Mouse (Mus musculus) midbrain, embryonic 14.5 days (tissue): Measurements from ENCODE around the gene Dolpp1. TPM values are rescaled to one million over a fixed set of nuclear protein-coding genes. Genes with fewer than 3 reads are reported as not detected.
A peak's percentile ranks its signal among the peaks of the same experiment; 100 is the strongest.

Experiments used
- ATAC-seq: fragments of 200-750 bp; cut with Nextera tagmentation; 2 replicates; pipeline ENCODE4 v1.8.0; 2017; ENCODE audit warnings: moderate number of reproducible peaks, moderate library complexity; ENCODE audit not compliant: low FRiP score, low TSS enrichment
- DNase-seq: peaks from one replicate; pipeline ENCODE4 v3.0.0-alpha.2; 2015
- H3K27ac ChIP-seq: fragments of 300-500 bp; sonication (generic); replicated peaks from 2 replicates; pipeline ENCODE4 v1.5.1; 2014; ENCODE audit warnings: mild to moderate bottlenecking, low read depth, low read length, moderate library complexity
- H3K27me3 ChIP-seq: fragments of 300-500 bp; sonication (generic); 2 replicates; pipeline ENCODE4 v1.6.1; 2014; ENCODE audit warnings: low read length, control low read depth, mixed read lengths; ENCODE audit not compliant: control insufficient read depth, insufficient read depth
- H3K36me3 ChIP-seq: fragments of 300-500 bp; sonication (generic); 2 replicates; pipeline ENCODE4 v1.6.1; 2014; ENCODE audit warnings: low read length, control low read depth; ENCODE audit not compliant: control insufficient read depth, insufficient read depth
- H3K4me1 ChIP-seq: fragments of 300-500 bp; sonication (generic); 2 replicates; pipeline ENCODE4 v1.6.1; 2014; ENCODE audit warnings: mild to moderate bottlenecking, antibody characterized with exemption, low read length, control low read depth; ENCODE audit not compliant: control insufficient read depth, insufficient read depth
- H3K4me2 ChIP-seq: fragments of 300-500 bp; sonication (generic); 2 replicates; pipeline ENCODE4 v1.6.1; 2014; ENCODE audit warnings: mild to moderate bottlenecking, low read length, moderate library complexity
- H3K4me3 ChIP-seq: fragments of 300-500 bp; sonication (generic); replicated peaks from 2 replicates; pipeline ENCODE4 v1.5.1; 2014; ENCODE audit warnings: low read depth, low read length
- H3K9ac ChIP-seq: fragments of 300-500 bp; sonication (generic); replicated peaks from 2 replicates; pipeline ENCODE4 v1.6.1; 2014; ENCODE audit warnings: mild to moderate bottlenecking, low read length, moderate library complexity
- H3K9me3 ChIP-seq: fragments of 300-500 bp; sonication (generic); 2 replicates; pipeline ENCODE4 v1.6.1; 2016; ENCODE audit warnings: low read length, control low read depth, mixed read lengths; ENCODE audit not compliant: control insufficient read depth
- WGBS: fragments of 180-500 bp; shearing (Covaris S2); extraction: QIAGEN DNeasy Blood & Tissue Kit; methylation state at CpG from one replicate; pipeline ENCODE4 v1.1.7; 2014; 5-methylcytosine and 5-hydroxymethylcytosine counted together
- polyA plus RNA-seq: library from polyadenylated mRNA; unstranded; fragments of >200 nt; fragmentation: Nextera tagmentation; extraction: Ambion mirVana; gene quantifications from 2 replicates; pipeline ENCODE4 v1.2.1, GENCODE M21; 2014

Gene Dolpp1
- 56.3 and 57.2 TPM in 2 replicates for polyA plus RNA-seq

DNA sequence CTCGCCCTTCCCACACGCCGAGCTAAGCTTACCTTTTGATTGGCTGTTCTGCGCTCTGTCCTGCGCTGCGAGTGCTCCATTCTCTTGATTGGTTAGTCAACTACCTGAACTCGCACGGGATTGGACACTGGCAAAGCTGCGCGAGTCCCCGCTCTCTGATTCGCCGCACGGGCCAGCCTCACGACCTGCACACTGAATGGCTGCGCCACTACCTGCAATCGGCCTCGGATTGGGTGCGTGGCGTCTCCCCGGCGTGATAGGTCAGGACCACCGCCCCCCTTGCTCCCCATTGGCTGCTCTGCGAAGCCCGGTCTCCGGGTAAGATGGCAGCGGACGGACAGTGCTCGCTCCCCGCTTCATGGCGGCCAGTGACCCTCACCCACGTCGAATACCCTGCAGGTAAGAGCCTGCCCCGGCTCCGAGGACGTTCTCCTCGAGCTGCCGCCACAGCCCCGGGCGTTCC is at the start of gene Dolpp1:
Gene Dolpp1 (plus strand): TSS at position 141 of the 463 bp plus-strand sequence.
- peak within 1 kb of the TSS; percentile 98 for H3K4me2 ChIP-seq
- DNase-seq (peak; percentile 98), ATAC-seq (peak; percentile 98)
- WGBS = under 1% methylated on average over 40 of the region's 40 CpGs
- H3K4me1 ChIP-seq = peaks cover 12% of the 10 kb centered on the region
- peak within 1 kb of the TSS; percentile 93 for H3K27ac ChIP-seq
- no peaks in the 10 kb centered on the region for H3K27me3 ChIP-seq
- peak within 1 kb of the TSS; percentile 72 for H3K9ac ChIP-seq
- H3K9me3 ChIP-seq = no peaks in the 10 kb centered on the region
- peak within 1 kb of the TSS; percentile 82 for H3K4me3 ChIP-seq
- peaks cover 21% of the 10 kb centered on the region for H3K36me3 ChIP-seq

DNA sequence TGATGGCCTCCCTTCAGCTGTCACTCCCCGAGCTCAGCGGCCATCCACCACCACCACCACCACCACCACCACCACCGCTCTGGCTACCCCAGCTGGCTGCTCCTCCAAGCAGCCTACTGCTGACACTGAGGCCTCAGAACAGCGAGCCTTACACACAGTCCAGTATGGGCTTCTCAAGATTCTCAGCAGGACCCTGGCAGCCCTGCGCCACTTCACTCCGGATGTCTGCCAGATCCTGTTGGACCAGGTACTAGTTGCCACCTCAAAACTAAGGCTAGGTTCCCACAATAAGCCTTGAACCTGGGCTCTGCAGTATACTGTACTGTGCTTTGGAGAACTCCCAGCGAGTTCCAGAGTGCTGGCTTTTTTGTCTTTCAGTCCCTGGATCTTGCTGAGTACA is 49.5 kb upstream of the Dolpp1 start:
- no peaks in the 10 kb centered on the region for H3K4me1 ChIP-seq
- H3K27me3 ChIP-seq = no peaks in the 10 kb centered on the region
- H3K9ac ChIP-seq = no peak overlapping the region
- H3K36me3 ChIP-seq = peaks cover 97% of the 10 kb centered on the region
- 94% methylated on average over 7 of the region's 7 CpGs for WGBS
- ATAC-seq (no peak), DNase-seq (no peak)
- H3K27ac ChIP-seq = no peak overlapping the region
- H3K4me3 ChIP-seq = no peak overlapping the region
- H3K9me3 ChIP-seq = no peaks in the 10 kb centered on the region
- no peak overlapping the region for H3K4me2 ChIP-seq

DNA sequence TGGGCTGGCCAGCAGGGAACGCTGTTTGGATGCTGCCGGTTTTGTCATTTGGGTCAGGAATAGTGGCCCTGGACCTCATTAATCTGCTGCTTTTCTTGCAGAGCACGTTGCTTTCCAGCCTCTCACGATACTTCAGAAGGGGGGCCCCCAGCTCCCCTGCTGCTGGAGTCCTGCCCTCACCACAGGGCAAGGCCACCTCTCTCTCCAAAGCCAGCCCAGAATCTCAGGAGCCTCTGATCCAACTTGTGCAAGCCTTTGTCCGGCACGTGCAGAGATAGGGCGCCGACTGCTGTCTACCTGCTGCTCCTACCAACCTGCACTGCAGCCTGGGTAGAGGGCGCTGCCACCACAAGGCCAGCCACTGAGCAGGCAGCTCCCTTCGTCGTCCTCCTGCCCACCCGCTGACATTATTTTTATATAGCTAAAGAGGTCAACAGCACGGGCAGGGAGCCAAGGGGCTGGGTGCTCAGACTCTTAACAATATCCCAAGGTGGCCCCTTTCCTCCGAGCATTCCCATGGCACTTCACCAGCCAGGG is 48.4 kb upstream of the Dolpp1 start:
- DNase-seq = peak; percentile 11

DNA sequence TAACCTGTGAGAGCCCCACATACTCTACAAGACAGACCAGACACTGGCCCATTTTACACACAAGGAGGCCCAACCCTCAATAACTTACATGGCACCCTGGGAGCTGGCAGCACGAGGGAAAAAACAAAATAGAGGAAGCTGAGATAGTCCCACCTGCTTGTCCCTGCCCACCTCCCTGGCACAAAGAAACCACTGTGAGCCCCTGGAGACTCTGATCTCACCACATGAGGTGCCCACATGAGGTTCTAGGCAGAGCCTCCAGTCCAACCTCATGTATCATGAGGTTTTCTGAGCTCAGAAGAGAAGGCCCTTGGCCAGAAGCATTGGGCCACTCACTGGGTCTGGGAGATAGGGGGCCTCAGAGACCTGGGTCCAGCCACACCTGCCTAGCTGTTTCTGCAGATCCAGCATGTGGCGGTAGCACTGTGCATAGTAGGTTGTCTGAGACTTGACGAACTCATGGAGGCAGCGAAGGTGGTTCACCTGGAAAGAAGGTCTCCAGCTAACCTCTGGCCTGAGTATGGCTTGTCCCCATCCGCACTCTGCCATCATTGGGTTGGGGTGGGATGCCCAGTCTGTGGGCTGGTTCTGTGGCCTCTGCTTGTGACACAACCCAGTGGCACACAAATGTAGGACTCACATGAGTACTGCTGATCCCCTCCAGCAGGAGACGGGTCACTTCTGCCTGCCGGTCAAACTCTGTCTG is 45.9 kb upstream of the Dolpp1 start:
- Histone ChIP-seq H3K27ac (no peak overlapping the region), H3K4me3 (no peak overlapping the region), H3K9me3 (no peaks in the 10 kb centered on the region), H3K4me1 (no peaks in the 10 kb centered on the region), H3K36me3 (peaks cover 100% of the 10 kb centered on the region), H3K27me3 (no peaks in the 10 kb centered on the region), H3K4me2 (no peak overlapping the region), H3K9ac (no peak overlapping the region)
- ATAC-seq (no peak), DNase-seq (no peak)
- 90% methylated on average over 7 of the region's 7 CpGs for WGBS

More for the DNA sequence above, 48.4 kb upstream of the Dolpp1 start:
- ATAC-seq = no peak
- H3K4me1 ChIP-seq = no peaks in the 10 kb centered on the region
- H3K36me3 ChIP-seq = peaks cover 100% of the 10 kb centered on the region
- no peaks in the 10 kb centered on the region for H3K9me3 ChIP-seq
- H3K27me3 ChIP-seq = no peaks in the 10 kb centered on the region
- no peak overlapping the region for H3K9ac ChIP-seq
- no peak overlapping the region for H3K27ac ChIP-seq
- 82% methylated on average over 14 of the region's 14 CpGs for WGBS
- H3K4me2 ChIP-seq = no peak overlapping the region
- H3K4me3 ChIP-seq = no peak overlapping the region

DNA sequence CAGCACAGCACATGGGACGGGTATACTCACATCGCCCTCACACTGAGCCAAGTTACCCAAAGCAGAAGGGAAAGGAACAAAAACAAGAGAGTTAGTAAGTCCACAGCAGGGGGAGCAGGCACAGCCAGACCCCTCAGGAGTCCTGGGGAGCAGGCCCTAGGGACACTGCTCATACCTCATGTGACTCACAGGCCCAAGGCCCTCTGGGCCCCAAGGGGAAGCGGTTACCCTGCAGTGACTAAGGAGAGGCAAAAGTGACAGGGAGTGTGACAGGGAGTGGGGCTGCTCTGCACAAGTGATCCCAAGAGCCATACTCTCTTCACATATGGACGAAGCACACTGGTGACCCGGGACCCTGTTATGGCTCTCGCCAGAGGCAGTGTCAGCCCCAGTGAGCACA is 42.9 kb upstream of the Dolpp1 start:
- Histone ChIP-seq H3K9ac (no peak overlapping the region), H3K4me2 (no peak overlapping the region), H3K9me3 (no peaks in the 10 kb centered on the region), H3K27me3 (no peaks in the 10 kb centered on the region), H3K4me3 (no peak overlapping the region), H3K27ac (no peak overlapping the region), H3K36me3 (peaks cover 91% of the 10 kb centered on the region), H3K4me1 (no peaks in the 10 kb centered on the region)
- DNase-seq = no peak
- 93% methylated on average over 6 of the region's 6 CpGs for WGBS
- ATAC-seq = no peak

DNA sequence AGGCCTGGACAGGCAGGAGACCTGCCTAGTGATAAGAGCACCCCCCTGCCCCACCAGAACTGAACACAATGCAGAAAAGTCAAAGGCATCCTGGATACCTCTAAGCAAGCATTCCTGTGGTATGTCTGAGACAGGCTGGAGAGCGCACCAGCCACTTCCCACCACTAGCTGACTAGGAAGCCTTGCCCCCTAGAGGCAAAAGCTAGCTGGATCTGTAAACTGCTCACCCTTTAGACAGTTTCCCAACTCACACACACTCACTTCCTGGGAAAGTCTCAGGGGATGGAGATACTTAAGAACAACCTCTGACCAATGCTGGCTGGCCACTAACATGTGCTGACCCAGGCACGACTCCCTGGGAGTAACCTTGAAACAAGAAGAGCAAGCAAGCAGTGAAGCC is 40.9 kb upstream of the Dolpp1 start:
- peaks cover 80% of the 10 kb centered on the region for H3K36me3 ChIP-seq
- H3K4me3 ChIP-seq = no peak overlapping the region
- H3K4me1 ChIP-seq = no peaks in the 10 kb centered on the region
- 91% methylated on average over 2 of the region's 2 CpGs for WGBS
- no peak overlapping the region for H3K9ac ChIP-seq
- H3K27ac ChIP-seq = no peak overlapping the region
- no peaks in the 10 kb centered on the region for H3K27me3 ChIP-seq
- DNase-seq = no peak
- H3K9me3 ChIP-seq = no peaks in the 10 kb centered on the region
- ATAC-seq = no peak
- no peak overlapping the region for H3K4me2 ChIP-seq

DNA sequence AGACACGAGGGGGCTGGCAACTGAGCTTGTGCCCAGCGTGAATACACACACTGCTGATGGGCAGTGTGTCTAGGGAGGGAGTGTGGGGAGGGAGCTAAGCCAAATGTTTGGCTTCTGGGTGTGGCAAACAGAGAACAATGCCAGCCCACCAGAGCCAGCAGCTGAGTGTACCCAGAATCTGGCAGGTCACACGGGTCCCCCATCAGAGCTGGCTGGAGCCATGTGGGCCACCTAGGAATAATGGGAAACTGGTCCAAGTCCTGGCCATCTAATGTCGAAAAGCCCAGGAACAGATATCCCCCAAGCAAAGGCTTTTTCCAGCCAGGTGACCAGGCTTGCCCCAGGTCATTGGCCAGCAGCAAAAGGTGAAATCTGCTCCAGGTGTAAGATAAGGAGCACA is 36.2 kb upstream of the Dolpp1 start:
- H3K36me3 ChIP-seq = peaks cover 33% of the 10 kb centered on the region

DNA sequence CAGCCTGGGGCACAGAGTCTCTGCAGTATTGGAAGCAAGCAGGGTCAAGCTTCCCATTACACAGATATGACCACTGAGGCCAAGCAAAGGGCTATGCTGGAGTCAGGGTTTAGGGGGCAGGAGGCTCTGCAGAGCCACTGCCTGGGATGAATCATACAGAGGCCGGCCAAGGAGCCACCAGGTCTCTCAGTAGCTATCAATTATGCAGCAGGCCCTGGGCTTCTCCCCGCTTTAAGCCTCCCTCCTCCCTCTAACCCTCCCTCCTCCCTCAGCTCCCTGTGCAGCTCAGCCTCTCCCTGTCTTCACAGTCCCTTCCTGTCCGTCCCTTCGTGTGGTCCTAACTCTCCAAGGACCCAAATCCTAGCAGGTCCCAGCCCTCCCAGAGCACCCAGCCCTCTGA is 35.8 kb upstream of the Dolpp1 start:
- H3K36me3 ChIP-seq = peaks cover 29% of the 10 kb centered on the region
- DNase-seq (no peak), ATAC-seq (no peak)
- no peaks in the 10 kb centered on the region for H3K9me3 ChIP-seq
- H3K4me2 ChIP-seq = no peak overlapping the region
- H3K4me1 ChIP-seq = peaks cover 15% of the 10 kb centered on the region
- no peaks in the 10 kb centered on the region for H3K27me3 ChIP-seq
- H3K27ac ChIP-seq = no peak overlapping the region
- no peak overlapping the region for H3K4me3 ChIP-seq
- H3K9ac ChIP-seq = no peak overlapping the region
- 50% methylated on average over 4 of the region's 4 CpGs for WGBS

More for the DNA sequence above, 36.2 kb upstream of the Dolpp1 start:
- Histone ChIP-seq H3K9me3 (no peaks in the 10 kb centered on the region), H3K4me3 (no peak overlapping the region), H3K27me3 (no peaks in the 10 kb centered on the region), H3K27ac (no peak overlapping the region), H3K9ac (no peak overlapping the region), H3K4me2 (no peak overlapping the region), H3K4me1 (peaks cover 15% of the 10 kb centered on the region)
- 51% methylated on average over 4 of the region's 4 CpGs for WGBS
- ATAC-seq (no peak), DNase-seq (no peak)

DNA sequence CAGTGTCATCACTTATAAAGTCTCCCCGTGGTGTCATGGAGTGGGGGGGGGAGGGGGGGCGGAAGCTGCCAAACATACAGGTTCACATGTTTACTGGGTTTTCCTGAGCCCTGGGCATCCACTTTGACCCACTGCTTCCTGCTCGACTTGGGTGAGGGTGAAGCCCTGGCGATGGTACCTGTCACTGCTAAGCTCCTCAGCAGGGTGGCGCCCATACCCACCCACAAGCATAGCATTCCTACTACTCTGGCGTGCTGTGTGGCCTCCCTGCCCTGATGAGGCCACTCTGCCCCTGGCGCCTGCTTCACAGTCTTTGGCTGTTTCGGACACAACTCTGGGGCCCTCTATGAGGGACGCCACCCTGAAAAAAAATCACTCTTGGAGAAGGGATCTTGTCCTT is 35.1 kb upstream of the Dolpp1 start:
- H3K27ac ChIP-seq = no peak overlapping the region
- no peak overlapping the region for H3K9ac ChIP-seq
- DNase-seq (no peak), ATAC-seq (no peak)
- H3K36me3 ChIP-seq = peaks cover 28% of the 10 kb centered on the region
- H3K4me1 ChIP-seq = peaks cover 15% of the 10 kb centered on the region
- no peak overlapping the region for H3K4me2 ChIP-seq
- H3K9me3 ChIP-seq = no peaks in the 10 kb centered on the region
- no peak overlapping the region for H3K4me3 ChIP-seq
- H3K27me3 ChIP-seq = no peaks in the 10 kb centered on the region
- WGBS = 73% methylated on average over 9 of the region's 9 CpGs
